In genomic region chr6:51822049-51822448, GRCm38 (mm10) we compare ENCODE assay signal across 13 mouse cellular contexts.
DNase-seq lines count a peak whose midpoint lies in the region.
"Had no signal": no experiment of that assay in that cellular context is flagged by ENCODE, and none has a peak within 500 bp of the region (broad histone marks: within the 10 kb centered on the region; RNA-seq: fewer than 3 reads in every experiment).

No protein-coding gene starts in this region.

- peak; percentile 95 for DNase-seq in brain, adult 2 months (ENCODE audit: low read depth, low spot score)
- peak; percentile 88 for DNase-seq in cerebellum, adult 11 months
- DNase-seq in cerebellum, postnatal 10 days = peak; percentile 83 to 84
- peak; percentile 30 for DNase-seq in kidney, postnatal 14 days
- DNase-seq in ovary, postnatal 36 days (ENCODE audit: low spot score) = no peak
- no peak for DNase-seq in adrenal gland, postnatal 10 days
- no peak for DNase-seq in gastrocnemius, postnatal 25 days
- DNase-seq: embryo, embryonic 11 days; gastrocnemius, postnatal 36 days; heart, postnatal 10 days; layer of hippocampus, postnatal 36 days; right cerebral cortex, postnatal 14 days; spleen, adult 18-20 months had no signal

Comparison
In these comparisons a context has a peak if more than half of its experiments do, and no peak if none do; other contexts are left out.
1. DNase-seq: peak in brain, adult 2 months (single experiment), cerebellum, adult 11 months (single experiment), cerebellum, postnatal 10 days (2 of 2) and kidney, postnatal 14 days (single experiment); none in ovary, postnatal 36 days (single experiment), adrenal gland, postnatal 10 days (single experiment) and gastrocnemius, postnatal 25 days (single experiment).